Mouse (Mus musculus) spleen, adult 2 months (tissue): ENCODE results near the gene Babam2. TPM values are rescaled to one million over a fixed set of nuclear protein-coding genes. Genes with fewer than 3 reads are reported as not detected.

Experiments used
- DNase-seq, 2 experiments: peaks; one replicate each; pipeline versions ENCODE4 v3.0.0 to v3.0.0-alpha.2; 2012 to 2021; ENCODE audit warnings: low spot score in 2 of 2, low read depth in 1 of 2
- H3K27ac ChIP-seq: fragments of 200-500 bp; 2 replicates; pipeline ENCODE4 v1.5.1; 2012; ENCODE audit warnings: low read length, inconsistent platforms; ENCODE audit not compliant: insufficient read depth
- H3K27me3 ChIP-seq: fragments of 200-500 bp; 2 replicates; pipeline ENCODE4 v1.6.1; 2012; ENCODE audit warnings: mild to moderate bottlenecking, moderate library complexity, low read length, inconsistent platforms; ENCODE audit not compliant: control insufficient read depth, insufficient read depth
- H3K36me3 ChIP-seq: fragments of 200-500 bp; 2 replicates; pipeline ENCODE4 v1.6.1; 2012; ENCODE audit warnings: mild to moderate bottlenecking, low read length, inconsistent platforms; ENCODE audit not compliant: control insufficient read depth, insufficient read depth
- H3K4me1 ChIP-seq: fragments of 200-500 bp; 2 replicates; pipeline ENCODE4 v1.6.1; 2011; ENCODE audit warnings: inconsistent platforms; ENCODE audit not compliant: control insufficient read depth, insufficient read depth, insufficient read length
- H3K4me3 ChIP-seq: fragments of 200-500 bp; 2 replicates; pipeline ENCODE4 v1.5.1; 2011; ENCODE audit warnings: mild to moderate bottlenecking, inconsistent platforms; ENCODE audit not compliant: insufficient read depth, insufficient read length; ENCODE audit errors: extremely low read depth
- CTCF ChIP-seq: fragments of 200-500 bp; IDR thresholded peaks from 2 replicates; pipeline ENCODE4 v1.5.1; 2011; ENCODE audit warnings: mild to moderate bottlenecking, inconsistent platforms; ENCODE audit not compliant: insufficient read depth, insufficient read length, insufficient replicate concordance; ENCODE audit errors: extremely low read depth
- POLR2A ChIP-seq: fragments of 200-500 bp; IDR thresholded peaks from 2 replicates; pipeline ENCODE4 v1.6.1; 2011; ENCODE audit warnings: low read depth, low read length, inconsistent platforms
- WGBS: fragments of 180-500 bp; shearing (Covaris S2); methylation state at CpG from one replicate; pipeline ENCODE4 v1.1.7; 2018; 5-methylcytosine and 5-hydroxymethylcytosine counted together
- polyA plus RNA-seq: library from polyadenylated mRNA; depleted of rRNA; stranded (reverse); fragments of >200 nt; gene quantifications from 2 replicates; pipeline ENCODE4 v1.2.3, GENCODE M21; 2012

Babam2 gene
- polyA plus RNA-seq, 1 experiment = 12.2 TPM

GRCm38 (mm10) chr5:32064341-32065105 is 367.0 kb downstream of the Babam2 start:
- Histone ChIP-seq H3K4me3 (no peak overlapping the region), H3K36me3 (no peaks in the 10 kb centered on the region), H3K4me1 (no peaks in the 10 kb centered on the region), H3K27me3 (no peaks in the 10 kb centered on the region), H3K27ac (no peak overlapping the region)
- TF ChIP-seq CTCF (no peak), POLR2A (no peak)
- 85% methylated on average over 2 of the region's 2 CpGs for WGBS
- DNase-seq = no peak

GRCm38 (mm10) chr5:32066015-32066734 is 368.7 kb downstream of the Babam2 start:
- WGBS = 92% methylated on average over 5 of the region's 5 CpGs
- Histone ChIP-seq H3K27me3 (no peaks in the 10 kb centered on the region), H3K27ac (no peak overlapping the region), H3K4me3 (no peak overlapping the region), H3K36me3 (no peaks in the 10 kb centered on the region), H3K4me1 (no peaks in the 10 kb centered on the region)
- DNase-seq = no peak
- TF ChIP-seq CTCF (no peak), POLR2A (no peak)

GRCm38 (mm10) chr5:32066839-32067238 is 369.4 kb downstream of the Babam2 start:
- Histone ChIP-seq H3K4me3 (no peak overlapping the region), H3K4me1 (no peaks in the 10 kb centered on the region), H3K36me3 (no peaks in the 10 kb centered on the region), H3K27ac (no peak overlapping the region), H3K27me3 (no peaks in the 10 kb centered on the region)
- no peak for TF ChIP-seq POLR2A
- DNase-seq = no peak
- WGBS = 100% methylated on average over 2 of the region's 2 CpGs

- TF ChIP-seq CTCF = no peak
- TF ChIP-seq POLR2A = no peak
- H3K4me1 ChIP-seq = no peaks in the 10 kb centered on the region
Observed at GRCm38 (mm10) chr5:32068616-32069015, 371.1 kb downstream of the Babam2 start.

GRCm38 (mm10) chr5:32069096-32069495 is 371.6 kb downstream of the Babam2 start:
- Histone ChIP-seq H3K27ac (no peak overlapping the region), H3K4me1 (no peaks in the 10 kb centered on the region), H3K27me3 (no peaks in the 10 kb centered on the region), H3K4me3 (no peak overlapping the region), H3K36me3 (no peaks in the 10 kb centered on the region)
- 97% methylated on average over 4 of the region's 4 CpGs for WGBS
- no peak for DNase-seq
- TF ChIP-seq POLR2A (no peak), CTCF (no peak)

More at GRCm38 (mm10) chr5:32068616-32069015, 371.1 kb downstream of the Babam2 start:
- Histone ChIP-seq H3K36me3 (no peaks in the 10 kb centered on the region), H3K27me3 (no peaks in the 10 kb centered on the region), H3K27ac (no peak overlapping the region), H3K4me3 (no peak overlapping the region)
- DNase-seq = no peak
- 86% methylated on average over 3 of the region's 3 CpGs for WGBS

GRCm38 (mm10) chr5:32069566-32070169 is 372.2 kb downstream of the Babam2 start:
- 82% methylated on average over 10 of the region's 10 CpGs for WGBS
- H3K4me3 ChIP-seq = no peak overlapping the region
- H3K27ac ChIP-seq = no peak overlapping the region
- no peaks in the 10 kb centered on the region for H3K27me3 ChIP-seq
- H3K4me1 ChIP-seq = no peaks in the 10 kb centered on the region
- DNase-seq = no peak
- TF ChIP-seq POLR2A (no peak), CTCF (no peak)
- H3K36me3 ChIP-seq = no peaks in the 10 kb centered on the region
